In genomic region chr9:20645121-20645520, GRCm38 (mm10) we compare ENCODE assay signal across 8 mouse cellular contexts. TPM values are rescaled to one million over a fixed set of nuclear protein-coding genes. Genes with fewer than 3 reads are reported as not detected.
A peak's percentile ranks its signal among the peaks of the same experiment; 100 is the strongest.
DNase-seq lines count a peak whose midpoint lies in the region; ATAC-seq and TF ChIP-seq lines count a peak whose summit lies in the region.

No protein-coding gene starts in this region.

- peak overlapping the region; percentile 63 for H3K4me3 ChIP-seq in lung, embryonic 15.5 days
- peak overlapping the region; percentile 88 for H3K4me3 ChIP-seq in small intestine, adult 2 months (ENCODE audit: low read depth, low read length)

- intact Hi-C loops in left cerebral cortex, postnatal 36 days (cut with DNase I), result loop anchor here (10.0 kb wide), 2 partner anchors 150 to 180 kb away; partner anchors contain the start of genes Zfp26 and Zfp426
- intact Hi-C loops in left cerebral cortex, postnatal 4 days (cut with DNase I), result no loop called here

- peak; percentile 37; the same call in 1 of the 2 replicates for TF ChIP-seq POLR2A in small intestine, adult 2 months (IDR thresholded peaks at IDR 0.05; ENCODE audit: low read depth, low read length)

- H3K4me2 ChIP-seq in lung, embryonic 15.5 days, result peak overlapping the region; percentile 95

- peaks cover 20% of the 10 kb centered on the region; the same call in 1 of the 2 replicates for H3K36me3 ChIP-seq in lung, embryonic 15.5 days
- H3K36me3 ChIP-seq in small intestine, adult 2 months (ENCODE audit: control insufficient read depth, insufficient read depth, low read length), result no peaks in the 10 kb centered on the region; the same call in 1 of the 2 replicates

- 2% methylated on average over 17 of the region's 17 CpGs for WGBS in lung, embryonic 15.5 days
- 2% methylated on average over 17 of the region's 17 CpGs for WGBS in small intestine, adult 2 months

- peak overlapping the region; percentile 75 for H3K9ac ChIP-seq in lung, embryonic 15.5 days

- peak; percentile 29 to 37 for DNase-seq in left cerebral cortex, postnatal 36 days (ENCODE audit: low spot score in 2 of 2)
- DNase-seq in left cerebral cortex, postnatal 4 days, result no peak
- DNase-seq in embryo, embryonic 10.5 days (ENCODE audit: low spot score), result no peak
- DNase-seq in embryo, embryonic 9.5 days (ENCODE audit: extremely low spot score), result no peak

- H3K27ac ChIP-seq in lung, embryonic 15.5 days, result peak overlapping the region; percentile 81
- H3K27ac ChIP-seq in small intestine, adult 2 months (ENCODE audit: insufficient read depth, low read depth, low read length), result peak overlapping the region; percentile 73

- ATAC-seq in activated CD4-positive, CD25-positive, alpha-beta regulatory T cell, adult 4 months, result peak; percentile 44
- peak; percentile 29 for ATAC-seq in granulocyte monocyte progenitor cell, adult 5-6 weeks (replicated peaks; ENCODE audit: poor library complexity, severe bottlenecking)
- ATAC-seq in lung, embryonic 15.5 days (ENCODE audit: borderline replicate concordance, extremely low read depth, low FRiP score, low TSS enrichment), result no peak

- H3K4me1 ChIP-seq in lung, embryonic 15.5 days, result peaks cover 31% of the 10 kb centered on the region
- H3K4me1 ChIP-seq in small intestine, adult 2 months (ENCODE audit: control insufficient read depth, insufficient read depth, insufficient read length, low read length), result peaks cover 2% of the 10 kb centered on the region; the same call in 1 of the 2 replicates

- no peak for TF ChIP-seq CTCF in small intestine, adult 2 months (IDR thresholded peaks at IDR 0.05; ENCODE audit: extremely low read depth, insufficient read length, insufficient replicate concordance, low read depth, low read length)

- H3K27me3 ChIP-seq in lung, embryonic 15.5 days, result no peaks in the 10 kb centered on the region
- H3K27me3 ChIP-seq in small intestine, adult 2 months (ENCODE audit: control insufficient read depth, insufficient read depth, low read length), result no peaks in the 10 kb centered on the region

- H3K9me3 ChIP-seq in lung, embryonic 15.5 days, result no peaks in the 10 kb centered on the region

RNA-seq across cellular contexts. Expression of gene Fbxl12, which starts 0.6 kb away (rescaled TPM):
- total RNA-seq in left cerebral cortex, postnatal 36 days (2021), result 10 to 100 TPM; 15.3 to 27.6 TPM
- total RNA-seq in left cerebral cortex, postnatal 4 days (2021), result 10 to 100 TPM; 21.9 to 25.4 TPM
- 10 to 100 TPM; 26.1 to 30.9 TPM for polyA plus RNA-seq in activated CD4-positive, CD25-positive, alpha-beta regulatory T cell, adult 4 months (2017; shearing (Covaris generic))
- total RNA-seq in granulocyte monocyte progenitor cell, adult 5-6 weeks (2014; fragmentation: Nextera tagmentation), result 18.2 and 28.0 TPM in 2 replicates
- total RNA-seq in granulocyte monocyte progenitor cell, adult 5-6 weeks (2017), result 3.7 and 6.3 TPM in 2 replicates
- 18.5 and 20.8 TPM in 2 replicates for polyA plus RNA-seq in lung, embryonic 15.5 days (2015; fragmentation: Nextera tagmentation; extraction: Ambion mirVana)
- 21.0 and 42.5 TPM in 2 replicates for polyA plus RNA-seq in small intestine, adult 2 months (2012; rRNA removed)

RNA-seq across cellular contexts. Expression of gene Ubl5, which starts 2.4 kb away (rescaled TPM):
- 100 to 1,000 TPM; 289 to 334 TPM for total RNA-seq in left cerebral cortex, postnatal 36 days (2021)
- total RNA-seq in left cerebral cortex, postnatal 4 days (2021), result 100 to 1,000 TPM; 298 to 308 TPM
- 100 to 1,000 TPM; 339 to 401 TPM for polyA plus RNA-seq in activated CD4-positive, CD25-positive, alpha-beta regulatory T cell, adult 4 months (2017; shearing (Covaris generic))
- total RNA-seq in granulocyte monocyte progenitor cell, adult 5-6 weeks (2014; fragmentation: Nextera tagmentation), result 459 and 544 TPM in 2 replicates
- 101 and 107 TPM in 2 replicates for total RNA-seq in granulocyte monocyte progenitor cell, adult 5-6 weeks (2017)
- polyA plus RNA-seq in lung, embryonic 15.5 days (2015; fragmentation: Nextera tagmentation; extraction: Ambion mirVana), result 369 and 383 TPM in 2 replicates
- 36.8 and 77.8 TPM in 2 replicates for polyA plus RNA-seq in small intestine, adult 2 months (2012; rRNA removed)

RNA-seq across cellular contexts. Expression of gene Pin1, which starts 6.8 kb away (rescaled TPM):
- total RNA-seq in left cerebral cortex, postnatal 36 days (2021), result 10 to 100 TPM; 42.4 to 43.8 TPM
- 10 to 100 TPM; 27.0 to 28.4 TPM for total RNA-seq in left cerebral cortex, postnatal 4 days (2021)
- polyA plus RNA-seq in activated CD4-positive, CD25-positive, alpha-beta regulatory T cell, adult 4 months (2017; shearing (Covaris generic)), result 10 to 100 TPM; 22.6 to 27.2 TPM
- 14.8 and 22.5 TPM in 2 replicates for total RNA-seq in granulocyte monocyte progenitor cell, adult 5-6 weeks (2014; fragmentation: Nextera tagmentation)
- total RNA-seq in granulocyte monocyte progenitor cell, adult 5-6 weeks (2017), result 16.1 and 22.4 TPM in 2 replicates
- polyA plus RNA-seq in lung, embryonic 15.5 days (2015; fragmentation: Nextera tagmentation; extraction: Ambion mirVana), result 51.8 and 54.8 TPM in 2 replicates
- polyA plus RNA-seq in small intestine, adult 2 months (2012; rRNA removed), result 8.6 and 13.0 TPM in 2 replicates

Comparison
In these comparisons a context has a peak if more than half of its experiments do, and no peak if none do; other contexts are left out.
1. DNase-seq: peak in left cerebral cortex, postnatal 36 days (2 of 2); none in left cerebral cortex, postnatal 4 days (single experiment), embryo, embryonic 10.5 days (single experiment) and embryo, embryonic 9.5 days (single experiment).